Comparison of ENCODE assay signal across 25 mouse cellular contexts in the genomic region with DNA sequence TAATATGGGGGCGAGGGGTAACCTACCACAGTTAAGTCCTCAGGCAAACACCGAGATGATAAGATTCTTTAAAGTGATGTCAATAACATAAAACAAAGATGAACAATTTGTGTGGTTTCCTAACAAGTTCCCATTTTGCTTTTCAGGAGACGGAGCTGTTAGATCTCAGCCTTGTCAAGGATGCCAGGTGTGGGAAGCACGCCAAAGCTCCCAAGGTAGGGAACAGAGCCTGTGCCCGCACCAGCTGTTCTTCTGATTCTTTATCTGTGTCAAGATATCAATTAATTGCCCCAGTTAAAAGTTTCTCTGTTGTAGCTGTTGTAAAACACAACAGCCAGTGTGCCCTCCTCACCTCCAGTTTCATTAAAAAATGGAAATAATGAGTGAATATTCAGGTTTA.
A peak's percentile ranks its signal among the peaks of the same experiment; 100 is the strongest.
DNase-seq lines count a peak whose midpoint lies in the region; ATAC-seq and TF ChIP-seq lines count a peak whose summit lies in the region.
"Had no signal": no experiment of that assay in that cellular context is flagged by ENCODE, and none has a peak within 500 bp of the region (broad histone marks: within the 10 kb centered on the region; RNA-seq: fewer than 3 reads in every experiment).

No protein-coding gene starts in this region.

- no peaks in the 10 kb centered on the region for H3K4me1 ChIP-seq in midbrain, embryonic 14.5 days (ENCODE audit: control insufficient read depth, insufficient read depth, low read length)
- no peaks in the 10 kb centered on the region for H3K4me1 ChIP-seq in midbrain, embryonic 11.5 days (ENCODE audit: control insufficient read depth, insufficient read depth, low read length)
- no peaks in the 10 kb centered on the region for H3K4me1 ChIP-seq in cerebellum, adult 2 months (ENCODE audit: control insufficient read depth, insufficient read depth, low read length)
- H3K4me1 ChIP-seq: embryonic facial prominence, embryonic 10.5 days; heart, embryonic 12.5 days; hindbrain, embryonic 10.5 days; limb, embryonic 12.5 days; midbrain, embryonic 10.5 days had no signal

- no peak for TF ChIP-seq CTCF in cerebellum, adult 2 months (IDR thresholded peaks at IDR 0.05; ENCODE audit: borderline replicate concordance, insufficient read depth, low read depth, low read length)

- H3K9me3 ChIP-seq in midbrain, embryonic 14.5 days (ENCODE audit: control insufficient read depth, low read length) = no peaks in the 10 kb centered on the region
- no peaks in the 10 kb centered on the region for H3K9me3 ChIP-seq in midbrain, embryonic 11.5 days (ENCODE audit: control insufficient read depth, low read length)
- H3K9me3 ChIP-seq: embryonic facial prominence, embryonic 10.5 days; forebrain, embryonic 15.5 days; heart, embryonic 12.5 days; hindbrain, embryonic 10.5 days; limb, embryonic 12.5 days; midbrain, embryonic 10.5 days had no signal

- no peak overlapping the region for H3K4me2 ChIP-seq in midbrain, embryonic 14.5 days (ENCODE audit: low read length)
- H3K4me2 ChIP-seq in midbrain, embryonic 11.5 days = no peak overlapping the region
- H3K4me2 ChIP-seq: forebrain, embryonic 15.5 days; heart, embryonic 12.5 days; limb, embryonic 12.5 days; liver, embryonic 11.5 days had no signal

- no peaks in the 10 kb centered on the region for H3K27me3 ChIP-seq in midbrain, embryonic 14.5 days (ENCODE audit: control insufficient read depth, insufficient read depth, low read length)
- H3K27me3 ChIP-seq in midbrain, embryonic 11.5 days (ENCODE audit: control insufficient read depth, insufficient read depth, low read length) = no peaks in the 10 kb centered on the region
- H3K27me3 ChIP-seq in cerebellum, adult 2 months (ENCODE audit: control insufficient read depth, insufficient read depth, low read length) = no peaks in the 10 kb centered on the region
- H3K27me3 ChIP-seq: forebrain, embryonic 15.5 days; heart, embryonic 12.5 days; limb, embryonic 12.5 days had no signal

- no peak for ATAC-seq in midbrain, embryonic 14.5 days (ENCODE audit: low FRiP score, low TSS enrichment)
- ATAC-seq in midbrain, embryonic 11.5 days (ENCODE audit: low FRiP score) = no peak
- ATAC-seq: forebrain, embryonic 15.5 days; liver, postnatal 0 days; lung, postnatal 0 days had no signal

- DNase-seq in adrenal gland, adult (ENCODE audit: inconsistent age in 2 of 2, low spot score in 1 of 2) = peak; percentile 37 to 59
- DNase-seq in adrenal gland, adult 8-10 months = no peak
- peak; percentile 15 for DNase-seq in midbrain, embryonic 14.5 days
- DNase-seq in midbrain, embryonic 11.5 days (ENCODE audit: low spot score, missing footprints) = no peak
- peak; percentile 70 to 78 for DNase-seq in cerebellum, adult 2 months
- peak; percentile 79 to 89 for DNase-seq in cerebellum, postnatal 25 days
- no peak for DNase-seq in gastrocnemius, postnatal 10 days
- DNase-seq in kidney, adult 9 months = no peak
- DNase-seq: heart, adult 11 months; heart, postnatal 10 days; kidney, adult 2 months; kidney, postnatal 14 days; liver, postnatal 0 days; right cerebral cortex, postnatal 25 days; spleen, adult 18-20 months; thymus, postnatal 25 days had no signal

- no peak for TF ChIP-seq POLR2A in cerebellum, adult 2 months (IDR thresholded peaks at IDR 0.05; ENCODE audit: borderline replicate concordance, insufficient read depth, low read length)

- H3K27ac ChIP-seq in midbrain, embryonic 14.5 days (replicated peaks; ENCODE audit: low read depth, low read length) = no peak overlapping the region
- no peak overlapping the region for H3K27ac ChIP-seq in midbrain, embryonic 11.5 days (ENCODE audit: low read depth, low read length)
- H3K27ac ChIP-seq in cerebellum, adult 2 months (ENCODE audit: insufficient read depth, low read length) = no peak overlapping the region
- H3K27ac ChIP-seq: embryonic facial prominence, embryonic 10.5 days; forebrain, embryonic 15.5 days; hindbrain, embryonic 10.5 days; limb, embryonic 12.5 days; macrophage; midbrain, embryonic 10.5 days had no signal

- WGBS in midbrain, embryonic 14.5 days = 88% methylated on average over 5 of the region's 5 CpGs
- 91% methylated on average over 5 of the region's 5 CpGs for WGBS in midbrain, embryonic 11.5 days
- 44% methylated on average over 5 of the region's 5 CpGs for WGBS in cerebellum, adult 2 months

- no peak overlapping the region for H3K9ac ChIP-seq in midbrain, embryonic 14.5 days (replicated peaks; ENCODE audit: low read length)
- H3K9ac ChIP-seq in midbrain, embryonic 11.5 days (ENCODE audit: low read length) = no peak overlapping the region
- H3K9ac ChIP-seq: forebrain, embryonic 15.5 days; heart, embryonic 12.5 days; limb, embryonic 12.5 days; liver, postnatal 0 days had no signal

- H3K4me3 ChIP-seq in midbrain, embryonic 14.5 days (replicated peaks; ENCODE audit: low read depth, low read length) = no peak overlapping the region
- H3K4me3 ChIP-seq in midbrain, embryonic 11.5 days (ENCODE audit: low read depth, low read length) = no peak overlapping the region
- H3K4me3 ChIP-seq in cerebellum, adult 2 months (replicated peaks; ENCODE audit: insufficient read depth, low read depth, low read length) = no peak overlapping the region
- H3K4me3 ChIP-seq: embryonic facial prominence, embryonic 10.5 days; forebrain, embryonic 15.5 days; heart, embryonic 12.5 days; hindbrain, embryonic 10.5 days; limb, embryonic 12.5 days; midbrain, embryonic 10.5 days had no signal

- H3K36me3 ChIP-seq in midbrain, embryonic 14.5 days (ENCODE audit: control insufficient read depth, insufficient read depth, low read length) = no peaks in the 10 kb centered on the region
- H3K36me3 ChIP-seq in midbrain, embryonic 11.5 days (ENCODE audit: control insufficient read depth, insufficient read depth, low read length) = no peaks in the 10 kb centered on the region
- H3K36me3 ChIP-seq: embryonic facial prominence, embryonic 10.5 days; forebrain, embryonic 15.5 days; heart, embryonic 12.5 days; hindbrain, embryonic 10.5 days; limb, embryonic 12.5 days; midbrain, embryonic 10.5 days had no signal

Comparison
In these comparisons a context has a peak if more than half of its experiments do, and no peak if none do; other contexts are left out.
1. DNase-seq: peak in adrenal gland, adult (2 of 2), midbrain, embryonic 14.5 days (single experiment), cerebellum, adult 2 months (2 of 2) and cerebellum, postnatal 25 days (2 of 2); none in adrenal gland, adult 8-10 months (single experiment), midbrain, embryonic 11.5 days (single experiment), gastrocnemius, postnatal 10 days (single experiment) and kidney, adult 9 months (single experiment).